Mouse (Mus musculus) neural tube, embryonic 14.5 days (tissue): ENCODE measurements at regions not wholly inside any gene's neighbourhood (a gene's known extent, or its start where the extent isn't known, plus 50 kb on each side); places are given as distances from the start of the nearest gene placed in this dataset.

ENCODE experiments used
- ATAC-seq: fragments of 200-750 bp; cut with Nextera tagmentation; 2 replicates; pipeline ENCODE4 v1.8.0; 2017; ENCODE audit warnings: low read depth, mild to moderate bottlenecking, moderate TSS enrichment, moderate library complexity
- H3K27ac ChIP-seq: fragments of 300-500 bp; sonication (generic); 2 replicates; pipeline ENCODE4 v1.5.1; 2014; ENCODE audit warnings: low read depth, mild to moderate bottlenecking, control low read depth, low read length, moderate library complexity, mixed read lengths
- H3K27me3 ChIP-seq: fragments of 300-500 bp; sonication (generic); 2 replicates; pipeline ENCODE4 v1.6.1; 2014; ENCODE audit warnings: low read length; ENCODE audit not compliant: control insufficient read depth, insufficient read depth
- H3K36me3 ChIP-seq: fragments of 300-500 bp; sonication (generic); 2 replicates; pipeline ENCODE4 v1.6.1; 2014; ENCODE audit warnings: low read length, mixed read lengths; ENCODE audit not compliant: control insufficient read depth, insufficient read depth
- H3K4me1 ChIP-seq: fragments of 300-500 bp; sonication (generic); 2 replicates; pipeline ENCODE4 v1.6.1; 2014; ENCODE audit warnings: low read length; ENCODE audit not compliant: control insufficient read depth, insufficient read depth
- H3K4me2 ChIP-seq: fragments of 300-500 bp; sonication (generic); 2 replicates; pipeline ENCODE4 v1.6.1; 2014; ENCODE audit warnings: mild to moderate bottlenecking, low read depth, low read length, control low read depth
- H3K4me3 ChIP-seq: fragments of 300-500 bp; sonication (generic); 2 replicates; pipeline ENCODE4 v1.5.1; 2014; ENCODE audit warnings: low read depth, low read length, control low read depth, mixed read lengths
- H3K9ac ChIP-seq: fragments of 300-500 bp; sonication (generic); replicated peaks from 2 replicates; pipeline ENCODE4 v1.6.1; 2014; ENCODE audit warnings: low read depth, mild to moderate bottlenecking, control low read depth, low read length, mixed read lengths
- H3K9me3 ChIP-seq: fragments of 300-500 bp; sonication (generic); 2 replicates; pipeline ENCODE4 v1.6.1; 2016; ENCODE audit warnings: low read length; ENCODE audit not compliant: control insufficient read depth
- WGBS: fragments of 180-500 bp; shearing (Covaris S2); extraction: QIAGEN DNeasy Blood & Tissue Kit; methylation state at CpG from one replicate; pipeline ENCODE4 v1.1.7; 2014; 5-methylcytosine and 5-hydroxymethylcytosine counted together

GRCm38 (mm10) chr2:45370615-45370968, 253.4 kb upstream of the Zeb2 start:
- no peaks in the 10 kb centered on the region for H3K27me3 ChIP-seq
- 57% methylated on average over 1 of the region's 1 CpGs for WGBS
- H3K36me3 ChIP-seq, result no peaks in the 10 kb centered on the region
- no peak overlapping the region for H3K27ac ChIP-seq
- H3K4me1 ChIP-seq, result no peaks in the 10 kb centered on the region
- no peak overlapping the region for H3K4me3 ChIP-seq
- no peaks in the 10 kb centered on the region for H3K9me3 ChIP-seq
- ATAC-seq, result no peak
- no peak overlapping the region for H3K9ac ChIP-seq
- H3K4me2 ChIP-seq, result no peak overlapping the region

- Histone ChIP-seq H3K27ac (no peak overlapping the region), H3K9me3 (no peaks in the 10 kb centered on the region), H3K4me2 (no peak overlapping the region), H3K36me3 (no peaks in the 10 kb centered on the region), H3K27me3 (no peaks in the 10 kb centered on the region), H3K4me1 (no peaks in the 10 kb centered on the region), H3K4me3 (no peak overlapping the region), H3K9ac (no peak overlapping the region)
- 81% methylated on average over 5 of the region's 5 CpGs for WGBS
- no peak for ATAC-seq
Observed at GRCm38 (mm10) chr2:45369914-45370614, 252.9 kb upstream of the Zeb2 start.

- WGBS, result 66% methylated on average over 4 of the region's 4 CpGs
- Histone ChIP-seq H3K9ac (no peak overlapping the region), H3K9me3 (no peaks in the 10 kb centered on the region), H3K27me3 (no peaks in the 10 kb centered on the region), H3K36me3 (no peaks in the 10 kb centered on the region), H3K4me3 (no peak overlapping the region), H3K27ac (no peak overlapping the region), H3K4me2 (no peak overlapping the region), H3K4me1 (no peaks in the 10 kb centered on the region)
- ATAC-seq, result no peak
Observed at GRCm38 (mm10) chr2:45369432-45369831, 252.2 kb upstream of the Zeb2 start.

GRCm38 (mm10) chr2:45367436-45368193, 250.4 kb upstream of the Zeb2 start:
- no peaks in the 10 kb centered on the region for H3K27me3 ChIP-seq
- no peaks in the 10 kb centered on the region for H3K4me1 ChIP-seq
- H3K27ac ChIP-seq, result no peak overlapping the region
- H3K4me3 ChIP-seq, result no peak overlapping the region
- WGBS, result 86% methylated on average over 10 of the region's 10 CpGs
- no peaks in the 10 kb centered on the region for H3K36me3 ChIP-seq
- no peak overlapping the region for H3K9ac ChIP-seq
- no peak for ATAC-seq
- no peak overlapping the region for H3K4me2 ChIP-seq
- no peaks in the 10 kb centered on the region for H3K9me3 ChIP-seq

GRCm38 (mm10) chr2:45357266-45357665, 240.1 kb upstream of the Zeb2 start:
- ATAC-seq, result no peak
- no peaks in the 10 kb centered on the region for H3K36me3 ChIP-seq
- H3K4me1 ChIP-seq, result no peaks in the 10 kb centered on the region
- WGBS, result 76% methylated on average over 7 of the region's 7 CpGs
- no peaks in the 10 kb centered on the region for H3K9me3 ChIP-seq
- H3K27me3 ChIP-seq, result no peaks in the 10 kb centered on the region
- no peak overlapping the region for H3K4me3 ChIP-seq
- no peak overlapping the region for H3K4me2 ChIP-seq
- H3K27ac ChIP-seq, result no peak overlapping the region
- H3K9ac ChIP-seq, result no peak overlapping the region

GRCm38 (mm10) chr2:45356558-45357170, 239.5 kb upstream of the Zeb2 start:
- H3K4me3 ChIP-seq, result no peak overlapping the region
- ATAC-seq, result no peak
- H3K9me3 ChIP-seq, result no peaks in the 10 kb centered on the region
- H3K36me3 ChIP-seq, result no peaks in the 10 kb centered on the region
- H3K27ac ChIP-seq, result no peak overlapping the region
- no peak overlapping the region for H3K4me2 ChIP-seq
- H3K27me3 ChIP-seq, result no peaks in the 10 kb centered on the region
- WGBS, result 69% methylated on average over 8 of the region's 8 CpGs
- no peak overlapping the region for H3K9ac ChIP-seq
- no peaks in the 10 kb centered on the region for H3K4me1 ChIP-seq

GRCm38 (mm10) chr2:45356021-45356420, 238.8 kb upstream of the Zeb2 start:
- Histone ChIP-seq H3K4me1 (no peaks in the 10 kb centered on the region), H3K9ac (no peak overlapping the region), H3K36me3 (no peaks in the 10 kb centered on the region), H3K4me3 (no peak overlapping the region), H3K4me2 (no peak overlapping the region), H3K9me3 (no peaks in the 10 kb centered on the region), H3K27me3 (no peaks in the 10 kb centered on the region), H3K27ac (no peak overlapping the region)
- no peak for ATAC-seq
- WGBS, result 95% methylated on average over 12 of the region's 12 CpGs

- Histone ChIP-seq H3K4me3 (no peak overlapping the region), H3K9ac (no peak overlapping the region), H3K27me3 (no peaks in the 10 kb centered on the region), H3K36me3 (no peaks in the 10 kb centered on the region), H3K27ac (no peak overlapping the region), H3K4me2 (no peak overlapping the region), H3K4me1 (no peaks in the 10 kb centered on the region), H3K9me3 (no peaks in the 10 kb centered on the region)
- 92% methylated on average over 1 of the region's 1 CpGs for WGBS
- no peak for ATAC-seq
Observed at GRCm38 (mm10) chr2:45351529-45352133, 234.4 kb upstream of the Zeb2 start.

- 86% methylated on average over 5 of the region's 5 CpGs for WGBS
- Histone ChIP-seq H3K36me3 (no peaks in the 10 kb centered on the region), H3K4me1 (no peaks in the 10 kb centered on the region), H3K4me2 (no peak overlapping the region), H3K9ac (no peak overlapping the region), H3K27ac (no peak overlapping the region), H3K4me3 (no peak overlapping the region), H3K9me3 (no peaks in the 10 kb centered on the region), H3K27me3 (no peaks in the 10 kb centered on the region)
- ATAC-seq, result no peak
Observed at GRCm38 (mm10) chr2:45346358-45346757, 229.2 kb upstream of the Zeb2 start.
